Mouse (Mus musculus): Measurements from ENCODE around the gene Foxp1. TPM values are rescaled to one million over a fixed set of nuclear protein-coding genes. Genes with fewer than 3 reads are reported as not detected.

Foxp1 gene
- polyA plus RNA-seq, 2 experiments, result 101 to 166 TPM

DNA sequence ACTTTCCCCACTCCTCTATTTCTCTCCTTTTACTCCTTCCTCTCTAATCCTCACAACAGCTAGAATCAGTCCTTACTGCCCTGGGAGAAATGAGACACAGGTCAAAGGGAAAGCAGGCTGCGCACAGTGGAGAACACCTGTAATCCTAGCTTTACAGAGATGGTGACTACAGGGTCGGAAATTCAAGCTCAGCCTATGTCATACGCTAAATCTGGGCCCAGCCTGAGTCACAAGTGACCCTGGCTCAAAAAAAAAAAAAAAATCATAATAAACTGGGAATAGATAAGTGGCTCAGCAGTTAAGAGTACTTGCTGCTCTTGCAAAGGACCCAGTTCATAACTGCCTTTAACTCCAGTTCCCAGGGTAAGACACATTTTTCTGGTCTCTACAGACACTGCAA lies 31.4 kb downstream of the Foxp1 start:
- H3K27ac ChIP-seq (replicated peaks; ENCODE audit: low read depth, low read length), result no peak overlapping the region
- no peak overlapping the region for H3K4me2 ChIP-seq (replicated peaks; ENCODE audit: low read depth, low read length, severe bottlenecking)
- no peak for TF ChIP-seq POLR2A (IDR thresholded peaks at IDR 0.05; ENCODE audit: borderline replicate concordance, extremely low read depth, insufficient read depth, insufficient read length)
- DNase-seq (ENCODE audit: low spot score), result no peak
- ATAC-seq (ENCODE audit: low FRiP score, low read depth), result no peak
- no peak overlapping the region for H3K4me3 ChIP-seq (replicated peaks; ENCODE audit: low read length)
- 81% methylated on average over 3 of the region's 3 CpGs for WGBS
- H3K9ac ChIP-seq (ENCODE audit: low read depth, low read length, severe bottlenecking), result no peak overlapping the region
- H3K36me3 ChIP-seq (ENCODE audit: control insufficient read depth, insufficient read depth, low read length), result no peaks in the 10 kb centered on the region
- no peaks in the 10 kb centered on the region for H3K27me3 ChIP-seq (ENCODE audit: control insufficient read depth, insufficient read depth, low read length)
- H3K9me3 ChIP-seq (ENCODE audit: control insufficient read depth, low read length), result no peaks in the 10 kb centered on the region
- H3K4me1 ChIP-seq (ENCODE audit: control insufficient read depth, insufficient read depth, low read length), result peaks cover 10% of the 10 kb centered on the region; the same call in 1 of the 2 replicates

DNA sequence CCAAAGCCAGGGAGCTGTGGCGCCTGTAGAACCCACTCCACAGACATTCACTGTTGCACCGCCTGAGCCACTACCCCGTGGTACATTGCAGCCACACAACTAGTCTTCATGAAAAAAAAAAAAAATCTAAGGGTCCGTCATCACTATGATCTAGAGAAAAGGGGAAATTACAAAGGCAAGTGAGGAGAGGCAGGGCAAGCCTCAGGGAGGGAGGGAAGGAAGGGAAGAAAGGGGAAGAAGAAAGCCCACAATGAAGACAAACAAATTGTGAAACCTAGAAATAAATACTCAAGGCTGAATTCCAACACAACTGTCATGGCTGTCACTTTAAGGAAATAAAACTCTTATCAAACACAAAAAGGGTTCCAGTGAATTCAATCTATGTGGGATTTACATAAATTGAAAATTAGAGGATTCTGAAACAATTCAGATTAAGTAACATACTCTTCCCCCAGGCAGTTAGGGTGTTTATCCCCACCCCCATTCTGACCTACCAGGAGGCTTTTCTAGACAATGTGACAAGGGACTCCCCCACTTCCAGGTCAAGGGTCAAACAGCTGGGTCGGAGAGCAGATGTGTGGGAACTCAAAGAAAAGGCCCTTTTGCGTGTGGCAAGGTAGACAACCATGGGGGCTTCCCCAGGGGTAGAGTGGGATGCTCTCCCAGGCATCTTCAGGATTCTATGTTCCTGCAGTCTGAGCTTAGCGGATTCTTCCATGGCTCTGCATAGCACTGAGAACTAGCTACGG lies 32.4 kb downstream of the Foxp1 start:
- Histone ChIP-seq H3K9ac (ENCODE audit: low read depth, low read length, severe bottlenecking) (no peak overlapping the region), H3K27ac (replicated peaks; ENCODE audit: low read depth, low read length) (no peak overlapping the region), H3K4me3 (replicated peaks; ENCODE audit: low read length) (no peak overlapping the region), H3K27me3 (ENCODE audit: control insufficient read depth, insufficient read depth, low read length) (no peaks in the 10 kb centered on the region), H3K36me3 (ENCODE audit: control insufficient read depth, insufficient read depth, low read length) (no peaks in the 10 kb centered on the region), H3K9me3 (ENCODE audit: control insufficient read depth, low read length) (no peaks in the 10 kb centered on the region), H3K4me2 (replicated peaks; ENCODE audit: low read depth, low read length, severe bottlenecking) (no peak overlapping the region), H3K4me1 (ENCODE audit: control insufficient read depth, insufficient read depth, low read length) (peaks cover 18% of the 10 kb centered on the region)
- WGBS, result 84% methylated on average over 8 of the region's 8 CpGs
- DNase-seq (ENCODE audit: low spot score), result no peak
- no peak for ATAC-seq (ENCODE audit: low FRiP score, low read depth)
- no peak for TF ChIP-seq POLR2A (IDR thresholded peaks at IDR 0.05; ENCODE audit: borderline replicate concordance, extremely low read depth, insufficient read depth, insufficient read length)

DNA sequence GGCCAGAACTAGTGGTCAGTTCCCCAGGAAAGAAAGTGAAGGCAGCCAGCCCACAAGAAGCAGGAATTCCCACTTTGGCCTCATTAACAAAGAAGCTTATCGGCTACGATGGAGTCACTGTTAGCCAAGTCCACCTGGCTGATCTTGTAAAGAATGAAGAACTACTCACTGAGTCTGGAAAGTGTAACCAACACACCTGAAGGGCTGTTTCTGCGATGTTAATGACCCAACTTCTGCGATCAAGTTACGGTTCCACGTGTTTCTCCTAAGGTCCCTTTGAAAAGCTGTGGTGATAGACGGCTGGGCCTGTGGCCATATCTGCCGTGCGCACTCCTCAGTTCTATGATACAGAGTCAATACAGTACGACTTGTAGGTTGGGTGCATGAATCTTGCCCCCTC lies 33.1 kb downstream of the Foxp1 start:
- H3K4me1 ChIP-seq (ENCODE audit: control insufficient read depth, insufficient read depth, low read length), result peaks cover 24% of the 10 kb centered on the region
- DNase-seq (ENCODE audit: low spot score) (no peak), ATAC-seq (ENCODE audit: low FRiP score, low read depth) (no peak)
- H3K27ac ChIP-seq (replicated peaks; ENCODE audit: low read depth, low read length), result no peak overlapping the region
- no peaks in the 10 kb centered on the region for H3K27me3 ChIP-seq (ENCODE audit: control insufficient read depth, insufficient read depth, low read length)
- H3K9ac ChIP-seq (ENCODE audit: low read depth, low read length, severe bottlenecking), result no peak overlapping the region
- TF ChIP-seq POLR2A (IDR thresholded peaks at IDR 0.05; ENCODE audit: borderline replicate concordance, extremely low read depth, insufficient read depth, insufficient read length), result no peak
- WGBS, result 32% methylated on average over 10 of the region's 10 CpGs
- no peak overlapping the region for H3K4me3 ChIP-seq (replicated peaks; ENCODE audit: low read length)
- no peaks in the 10 kb centered on the region for H3K9me3 ChIP-seq (ENCODE audit: control insufficient read depth, low read length)
- H3K4me2 ChIP-seq (replicated peaks; ENCODE audit: low read depth, low read length, severe bottlenecking), result no peak overlapping the region
- no peaks in the 10 kb centered on the region for H3K36me3 ChIP-seq (ENCODE audit: control insufficient read depth, insufficient read depth, low read length)

DNA sequence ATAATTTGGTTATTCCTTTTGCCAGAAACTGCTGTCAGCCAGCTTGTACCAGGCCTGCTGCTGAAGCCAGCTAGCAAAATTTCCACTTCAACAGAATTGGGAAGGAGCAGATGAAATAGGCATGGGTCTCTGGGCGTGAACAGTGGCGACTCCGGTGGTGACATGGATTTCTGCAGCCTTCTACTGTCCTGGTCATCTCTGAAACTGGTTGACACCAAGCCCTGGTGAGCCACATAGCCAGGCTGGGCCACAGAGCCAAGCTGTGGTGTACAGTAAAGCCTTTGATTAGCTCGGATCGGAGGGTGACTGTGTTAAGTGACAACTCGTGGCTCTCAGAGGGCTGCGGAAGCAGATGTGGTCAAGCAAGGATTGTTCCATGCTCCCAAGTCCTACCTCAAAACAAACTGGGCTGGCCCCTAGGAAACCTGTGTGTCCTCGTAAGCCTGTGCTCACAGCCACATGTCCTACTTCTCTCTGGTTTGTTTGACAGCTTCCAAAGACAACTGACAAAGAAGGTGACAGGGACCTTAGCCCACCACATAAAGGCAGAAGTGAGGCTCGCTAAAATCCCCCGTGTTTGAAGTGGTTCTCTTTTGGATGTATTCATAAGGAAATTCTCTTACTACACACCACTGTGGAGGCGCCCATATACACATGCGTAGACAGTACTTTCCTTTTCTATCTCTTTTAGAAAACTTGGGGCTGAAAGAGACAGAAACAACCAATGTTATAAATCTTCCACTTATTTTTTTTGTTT lies 36.5 kb downstream of the Foxp1 start:
- peaks cover 34% of the 10 kb centered on the region for H3K4me1 ChIP-seq (ENCODE audit: control insufficient read depth, insufficient read depth, low read length)
- no peak overlapping the region for H3K4me3 ChIP-seq (replicated peaks; ENCODE audit: low read length)
- peak overlapping the region; percentile 83 for H3K27ac ChIP-seq (replicated peaks; ENCODE audit: low read depth, low read length)
- DNase-seq (ENCODE audit: low spot score) (no peak), ATAC-seq (ENCODE audit: low FRiP score, low read depth) (no peak)
- H3K9ac ChIP-seq (ENCODE audit: low read depth, low read length, severe bottlenecking), result no peak overlapping the region
- H3K27me3 ChIP-seq (ENCODE audit: control insufficient read depth, insufficient read depth, low read length), result no peaks in the 10 kb centered on the region
- no peak for TF ChIP-seq POLR2A (IDR thresholded peaks at IDR 0.05; ENCODE audit: borderline replicate concordance, extremely low read depth, insufficient read depth, insufficient read length)
- H3K36me3 ChIP-seq (ENCODE audit: control insufficient read depth, insufficient read depth, low read length), result 0 out of 2 replicates have a peak, but pooled peaks cover 4% of the 10 kb centered on the region
- 50% methylated on average over 12 of the region's 12 CpGs for WGBS
- H3K9me3 ChIP-seq (ENCODE audit: control insufficient read depth, low read length), result no peaks in the 10 kb centered on the region
- H3K4me2 ChIP-seq (replicated peaks; ENCODE audit: low read depth, low read length, severe bottlenecking), result peak overlapping the region; percentile 46

DNA sequence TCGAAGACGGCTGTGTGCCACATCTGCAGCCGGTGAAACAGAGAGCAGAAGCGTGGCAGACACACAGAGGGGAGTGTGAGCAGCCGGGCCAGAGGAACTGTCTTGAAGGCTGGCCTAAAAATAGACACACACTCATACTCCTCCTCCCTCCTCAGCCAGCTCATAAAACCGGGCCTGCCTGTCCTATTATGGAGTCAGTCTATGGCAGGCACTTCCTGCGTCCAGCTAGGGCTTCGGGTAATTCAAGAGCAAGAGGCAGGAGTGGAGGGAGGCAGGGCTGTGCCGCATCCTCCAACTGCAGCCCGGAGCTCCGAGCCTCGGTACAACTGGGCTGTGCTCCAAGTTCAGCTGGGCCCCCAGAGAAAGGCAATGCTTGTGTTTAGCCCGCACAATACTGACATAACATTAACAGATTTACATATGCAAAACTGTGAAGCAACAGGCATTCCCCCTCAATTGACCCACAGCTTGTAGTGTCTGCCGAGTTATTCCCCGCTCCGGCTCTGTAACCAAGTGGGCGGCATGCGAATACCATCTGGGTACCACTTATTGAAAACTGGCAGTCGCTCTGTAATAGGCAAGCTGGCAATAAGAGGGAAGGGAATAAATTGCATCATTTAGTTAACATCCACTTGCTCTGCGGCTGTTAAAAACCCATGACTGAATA lies 37.2 kb downstream of the Foxp1 start:
- Histone ChIP-seq H3K4me1 (ENCODE audit: control insufficient read depth, insufficient read depth, low read length) (peaks cover 34% of the 10 kb centered on the region), H3K36me3 (ENCODE audit: control insufficient read depth, insufficient read depth, low read length) (0 out of 2 replicates have a peak, but pooled peaks cover 4% of the 10 kb centered on the region), H3K27ac (replicated peaks; ENCODE audit: low read depth, low read length) (peak overlapping the region; percentile 83), H3K27me3 (ENCODE audit: control insufficient read depth, insufficient read depth, low read length) (no peaks in the 10 kb centered on the region), H3K9ac (ENCODE audit: low read depth, low read length, severe bottlenecking) (no peak overlapping the region), H3K9me3 (ENCODE audit: control insufficient read depth, low read length) (peaks cover 3% of the 10 kb centered on the region; the same call in 1 of the 2 replicates), H3K4me2 (replicated peaks; ENCODE audit: low read depth, low read length, severe bottlenecking) (peak overlapping the region; percentile 46), H3K4me3 (replicated peaks; ENCODE audit: low read length) (peak overlapping the region; percentile 10; the same call in 1 of the 2 replicates)
- ATAC-seq (ENCODE audit: low FRiP score, low read depth) (peak; percentile 90), DNase-seq (ENCODE audit: low spot score) (peak; percentile 84)
- no peak for TF ChIP-seq POLR2A (IDR thresholded peaks at IDR 0.05; ENCODE audit: borderline replicate concordance, extremely low read depth, insufficient read depth, insufficient read length)
- WGBS, result 6% methylated on average over 20 of the region's 20 CpGs
